Mouse (Mus musculus) ES-Bruce4 (cell line): ENCODE results near the gene Olfr557. TPM values are rescaled to one million over a fixed set of nuclear protein-coding genes. Genes with fewer than 3 reads are reported as not detected.
A peak's percentile ranks its signal among the peaks of the same experiment; 100 is the strongest.

Source experiments
- H3K27ac ChIP-seq: 2 replicates; pipeline ENCODE4 v1.5.1; 2012; ENCODE audit warnings: low read length, inconsistent platforms; ENCODE audit not compliant: insufficient read depth
- H3K27me3 ChIP-seq: 2 replicates; pipeline ENCODE4 v1.6.1; 2012; ENCODE audit warnings: mild to moderate bottlenecking, low read length, inconsistent platforms; ENCODE audit not compliant: control insufficient read depth, poor library complexity, insufficient read depth, severe bottlenecking
- H3K36me3 ChIP-seq: 2 replicates; pipeline ENCODE4 v1.6.1; 2012; ENCODE audit warnings: inconsistent platforms, mild to moderate bottlenecking, low read length, moderate library complexity; ENCODE audit not compliant: control insufficient read depth, poor library complexity, insufficient read depth, severe bottlenecking
- H3K4me1 ChIP-seq: one replicate; pipeline ENCODE4 v1.8.1; 2011; ENCODE audit warnings: low read length; ENCODE audit not compliant: control insufficient read depth, insufficient read depth
- H3K4me3 ChIP-seq: 2 replicates; pipeline ENCODE4 v1.5.1; 2011; ENCODE audit warnings: low read depth, mild to moderate bottlenecking, low read length
- H3K9ac ChIP-seq: 2 replicates; pipeline ENCODE4 v1.6.1; 2012; ENCODE audit warnings: low read depth, mild to moderate bottlenecking, inconsistent platforms; ENCODE audit not compliant: poor library complexity, severe bottlenecking
- H3K9me3 ChIP-seq: replicated peaks from 2 replicates; pipeline ENCODE4 v1.6.1; 2012; ENCODE audit warnings: mild to moderate bottlenecking, low read length, inconsistent platforms; ENCODE audit not compliant: control insufficient read depth, poor library complexity, insufficient read depth, severe bottlenecking
- CTCF ChIP-seq: IDR thresholded peaks from one replicate; pipeline ENCODE4 v1.8.1; 2011; ENCODE audit warnings: low read depth, low read length
- EP300 ChIP-seq: IDR thresholded peaks from 2 replicates; pipeline ENCODE4 v1.6.1; 2011; ENCODE audit warnings: low read depth, low read length; ENCODE audit not compliant: insufficient read depth
- POLR2A ChIP-seq: IDR thresholded peaks from one replicate; pipeline ENCODE4 v1.8.1; 2011; ENCODE audit warnings: low read length; ENCODE audit not compliant: insufficient read depth
- polyA plus RNA-seq: library from polyadenylated mRNA; stranded (reverse); fragments of >200 nt; gene quantifications from 2 replicates; pipeline ENCODE4 v1.2.4, GENCODE M21; 2011; ENCODE audit warnings: low read depth; ENCODE audit not compliant: missing spikeins, insufficient read depth, insufficient read length

The Olfr557 gene
- polyA plus RNA-seq, 1 experiment: not detected

GRCm38 (mm10) chr7:102686944-102687501 lies 8.7 kb upstream of the Olfr557 start, which contains the start of gene Trim68:
Trim68 (minus strand) TSS chr7:102687327.
- peaks cover 2% of the 10 kb centered on the region; the same call in 1 of the 2 replicates for H3K9me3 ChIP-seq
- H3K4me3 ChIP-seq: peak within 1 kb of the TSS; percentile 87
- no peaks in the 10 kb centered on the region; the same call in 1 of the 2 replicates for H3K27me3 ChIP-seq
- TF ChIP-seq POLR2A (no peak), CTCF (no peak), EP300 (no peak)
- H3K4me1 ChIP-seq: no peaks in the 10 kb centered on the region
- peak within 1 kb of the TSS; percentile 73 for H3K9ac ChIP-seq
- no peak within 1 kb of the TSS for H3K27ac ChIP-seq
- no peaks in the 10 kb centered on the region for H3K36me3 ChIP-seq

GRCm38 (mm10) chr7:102698461-102698860 lies 2.8 kb downstream of the Olfr557 start:
- H3K27me3 ChIP-seq: no peaks in the 10 kb centered on the region
- no peak overlapping the region for H3K4me3 ChIP-seq
- H3K36me3 ChIP-seq: no peaks in the 10 kb centered on the region
- H3K27ac ChIP-seq: no peak overlapping the region
- no peaks in the 10 kb centered on the region for H3K9me3 ChIP-seq
- TF ChIP-seq POLR2A (no peak), EP300 (no peak), CTCF (no peak)
- H3K4me1 ChIP-seq: no peaks in the 10 kb centered on the region
- H3K9ac ChIP-seq: no peak overlapping the region

GRCm38 (mm10) chr7:102701915-102702314 lies 6.2 kb downstream of the Olfr557 start, which contains the start of gene Olfr558:
Olfr558 (plus strand) TSS chr7:102702215.
- no peak within 1 kb of the TSS for H3K4me3 ChIP-seq
- no peaks in the 10 kb centered on the region for H3K27me3 ChIP-seq
- no peak within 1 kb of the TSS for H3K27ac ChIP-seq
- no peaks in the 10 kb centered on the region for H3K9me3 ChIP-seq
- no peaks in the 10 kb centered on the region for H3K4me1 ChIP-seq
- no peak for TF ChIP-seq CTCF
- no peak for TF ChIP-seq EP300
- TF ChIP-seq POLR2A: no peak
- H3K36me3 ChIP-seq: no peaks in the 10 kb centered on the region
- no peak within 1 kb of the TSS for H3K9ac ChIP-seq

- Histone ChIP-seq H3K27me3 (no peaks in the 10 kb centered on the region), H3K9ac (no peak within 1 kb of the TSS), H3K9me3 (no peaks in the 10 kb centered on the region), H3K36me3 (no peaks in the 10 kb centered on the region), H3K4me1 (no peaks in the 10 kb centered on the region), H3K4me3 (no peak within 1 kb of the TSS), H3K27ac (no peak within 1 kb of the TSS)
- no peak for TF ChIP-seq EP300
- TF ChIP-seq POLR2A: no peak
- TF ChIP-seq CTCF: no peak
Observed at GRCm38 (mm10) chr7:102718970-102719369, 23.3 kb downstream of the Olfr557 start, which contains the start of gene Olfr33. Olfr33 (minus strand) TSS chr7:102719070.

- Histone ChIP-seq H3K9ac (no peak within 1 kb of the TSS), H3K27me3 (no peaks in the 10 kb centered on the region), H3K36me3 (no peaks in the 10 kb centered on the region), H3K9me3 (no peaks in the 10 kb centered on the region), H3K27ac (no peak within 1 kb of the TSS), H3K4me1 (no peaks in the 10 kb centered on the region), H3K4me3 (no peak within 1 kb of the TSS)
- TF ChIP-seq POLR2A (no peak), CTCF (no peak), EP300 (no peak)
Observed at GRCm38 (mm10) chr7:102727391-102727790, 31.7 kb downstream of the Olfr557 start, which contains the start of gene Olfr559. Olfr559 (minus strand) TSS chr7:102727491.

GRCm38 (mm10) chr7:102733793-102734192 lies 38.1 kb downstream of the Olfr557 start:
- Histone ChIP-seq H3K36me3 (no peaks in the 10 kb centered on the region), H3K9me3 (no peaks in the 10 kb centered on the region), H3K27me3 (no peaks in the 10 kb centered on the region), H3K27ac (no peak overlapping the region), H3K4me3 (no peak overlapping the region), H3K9ac (no peak overlapping the region), H3K4me1 (no peaks in the 10 kb centered on the region)
- no peak for TF ChIP-seq EP300
- no peak for TF ChIP-seq CTCF
- no peak for TF ChIP-seq POLR2A
